Mouse (Mus musculus) gastrocnemius, adult 8-10 months (tissue): ENCODE results near the gene Ctdsp1. TPM values are rescaled to one million over a fixed set of nuclear protein-coding genes. Genes with fewer than 3 reads are reported as not detected.

Experiments
- DNase-seq, 2 experiments: peaks; one replicate each; pipeline ENCODE4 v3.0.0; 2022; ENCODE audit warnings: low spot score in 2 of 2
- total RNA-seq, 4 experiments: library from RNA; stranded (reverse); gene quantifications; 2 replicates each; pipeline ENCODE4 v1.2.4; 2022

The Ctdsp1 gene
- total RNA-seq, 4 experiments from 2014 or later = 105 to 110 (median 107) TPM

DNA sequence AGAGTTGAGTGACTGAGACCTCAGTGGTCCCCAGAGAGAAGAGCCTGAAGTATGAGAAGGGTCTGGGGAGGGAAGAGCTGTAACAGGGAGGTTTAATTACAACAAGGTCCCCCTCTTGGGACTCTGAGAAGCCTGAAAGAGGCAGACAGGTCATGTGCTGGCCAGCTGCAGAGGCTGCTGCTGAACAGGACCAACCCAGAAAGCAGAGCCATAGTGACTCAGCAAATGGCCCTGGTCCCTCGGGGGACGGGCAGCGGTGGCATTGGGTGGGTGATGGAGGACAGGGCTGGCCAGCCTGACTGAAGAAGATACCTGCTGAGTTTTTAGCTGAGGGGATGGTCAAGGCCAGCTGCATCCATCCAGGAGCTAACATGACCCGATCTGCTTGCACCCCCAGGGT lies 14.9 kb upstream of the Ctdsp1 start:
- DNase-seq = peak in 1 of 2 experiments; percentile 60

DNA sequence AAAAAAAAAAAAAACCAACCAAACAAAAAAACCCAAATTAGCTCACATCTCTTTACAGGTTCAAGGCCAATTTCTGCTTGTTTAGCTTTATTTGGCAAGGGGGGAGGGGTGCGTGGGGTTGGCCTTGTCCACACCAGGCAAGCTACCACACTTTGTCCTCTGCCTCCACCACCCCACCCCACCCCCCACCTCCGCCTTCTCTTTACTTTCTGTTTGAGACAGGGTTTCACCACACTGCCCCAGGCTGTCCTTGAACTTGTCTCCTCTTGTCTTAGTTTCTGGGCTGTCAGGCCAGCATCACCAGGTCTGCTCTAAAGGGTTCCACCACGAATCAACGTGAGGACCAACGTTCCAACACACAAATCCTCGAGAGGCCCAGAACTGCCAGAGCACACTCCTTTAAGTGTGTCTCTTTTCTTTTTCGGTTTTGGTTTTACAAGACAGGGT lies 12.2 kb upstream of the Ctdsp1 start:
- DNase-seq = no peak

DNA sequence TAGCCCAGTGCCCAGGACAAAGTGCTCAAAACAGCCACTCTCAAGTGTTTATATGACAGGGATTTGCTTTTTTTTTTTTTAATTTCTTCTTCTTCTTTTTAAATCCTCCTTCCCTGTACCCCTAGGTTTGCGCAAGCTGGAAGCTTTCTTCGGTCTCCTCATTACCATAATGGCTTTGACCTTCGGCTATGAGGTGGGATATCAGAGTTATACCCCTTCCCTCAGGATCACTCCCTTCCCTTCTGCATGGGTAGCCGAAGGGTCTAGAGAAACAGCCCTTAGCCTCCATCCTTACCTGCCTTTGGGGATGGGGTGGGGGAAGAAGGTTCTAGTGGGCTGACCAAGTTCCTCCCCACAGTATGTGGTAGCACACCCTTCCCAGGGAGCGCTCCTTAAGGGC lies 10.8 kb upstream of the Ctdsp1 start:
- no peak for DNase-seq

DNA sequence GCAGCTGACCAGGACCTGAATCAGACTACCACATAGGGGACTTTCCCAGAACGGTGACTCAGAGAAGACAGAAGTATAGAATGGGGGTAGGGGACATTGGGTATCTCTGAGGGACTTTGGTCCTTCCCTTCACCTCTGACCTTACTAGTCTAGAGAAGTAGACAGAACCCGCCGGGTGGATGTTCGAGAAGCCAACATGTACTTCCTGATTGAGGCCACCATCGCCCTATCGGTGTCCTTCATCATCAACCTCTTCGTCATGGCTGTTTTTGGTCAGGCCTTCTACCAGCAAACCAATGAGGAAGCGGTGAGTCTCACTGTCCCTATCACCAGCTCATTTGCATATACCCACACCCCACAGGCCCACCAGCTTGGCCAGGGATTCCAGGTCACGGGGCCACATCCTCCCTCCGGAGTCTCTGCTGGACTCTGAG lies 9.7 kb upstream of the Ctdsp1 start:
- no peak for DNase-seq

DNA sequence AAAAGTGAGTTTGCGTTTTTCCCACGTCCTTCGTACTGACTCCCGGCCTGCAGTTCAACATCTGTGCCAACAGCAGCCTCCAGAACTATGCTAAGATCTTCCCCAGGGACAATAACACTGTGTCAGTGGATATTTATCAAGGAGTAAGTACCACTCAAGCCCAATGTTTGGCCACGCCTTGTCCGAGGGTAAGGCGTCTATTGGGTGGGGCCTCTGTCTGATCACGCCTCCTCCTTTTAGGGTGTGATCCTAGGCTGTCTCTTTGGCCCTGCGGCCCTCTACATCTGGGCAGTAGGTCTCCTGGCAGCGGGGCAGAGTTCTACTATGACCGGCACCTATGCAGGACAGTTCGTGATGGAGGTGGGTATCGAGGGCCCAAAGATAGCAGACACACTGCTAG lies 7.9 kb upstream of the Ctdsp1 start:
- no peak for DNase-seq

DNA sequence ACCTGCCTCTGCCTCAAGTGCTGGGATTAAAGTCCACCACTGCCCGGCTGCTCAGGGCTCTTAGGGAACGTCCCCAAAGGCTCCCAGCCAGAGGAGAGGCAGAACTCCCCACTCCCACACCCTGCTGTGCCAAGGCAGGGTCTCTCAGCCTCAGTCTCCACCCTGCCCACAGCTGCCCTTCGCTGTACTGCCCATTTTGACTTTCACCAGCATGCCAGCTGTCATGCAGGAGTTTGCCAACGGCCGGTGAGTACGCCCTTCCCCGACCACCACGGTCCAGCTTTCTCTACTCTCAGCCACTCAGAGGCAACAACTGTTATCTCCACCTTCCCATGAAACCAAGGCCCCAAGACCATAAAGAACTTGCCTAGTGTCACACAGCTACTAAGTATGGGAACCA lies 6.8 kb upstream of the Ctdsp1 start:
- no peak for DNase-seq

DNA sequence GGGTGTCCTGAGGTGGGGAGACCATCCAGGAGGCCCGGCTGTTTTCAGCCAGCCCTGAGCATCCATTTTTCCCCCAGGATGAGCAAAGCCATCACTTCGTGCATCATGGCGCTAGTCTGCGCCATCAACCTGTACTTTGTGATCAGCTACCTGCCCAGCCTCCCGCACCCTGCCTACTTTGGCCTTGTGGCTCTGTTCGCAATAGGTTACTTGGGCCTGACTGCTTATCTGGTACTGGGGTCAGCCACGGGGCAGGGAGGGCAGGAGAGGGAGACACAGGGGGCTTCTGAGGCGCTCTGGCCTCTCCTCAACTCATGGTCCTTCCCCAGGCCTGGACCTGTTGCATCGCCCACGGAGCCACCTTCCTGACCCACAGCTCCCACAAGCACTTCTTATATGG lies 6.2 kb upstream of the Ctdsp1 start:
- DNase-seq = no peak

DNA sequence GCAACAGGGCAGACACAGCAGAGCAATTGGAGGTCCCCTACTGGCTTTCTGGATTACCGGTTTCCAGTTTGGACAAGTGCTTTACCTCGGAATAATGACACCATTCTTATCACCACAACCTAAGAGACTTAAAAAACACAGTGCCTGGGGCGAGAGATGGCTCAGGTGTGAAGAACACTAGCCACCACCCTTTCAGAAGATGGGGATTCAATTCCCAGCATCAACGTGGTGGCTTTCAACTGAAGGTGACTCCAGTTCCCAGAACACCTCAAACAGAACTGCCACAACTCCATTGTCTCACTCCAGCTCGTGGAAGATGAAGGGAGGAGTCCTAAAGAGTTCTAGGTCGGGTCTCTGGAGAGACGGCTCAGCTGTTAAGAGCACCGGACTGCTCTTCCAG lies 5.8 kb upstream of the Ctdsp1 start:
- no peak for DNase-seq

DNA sequence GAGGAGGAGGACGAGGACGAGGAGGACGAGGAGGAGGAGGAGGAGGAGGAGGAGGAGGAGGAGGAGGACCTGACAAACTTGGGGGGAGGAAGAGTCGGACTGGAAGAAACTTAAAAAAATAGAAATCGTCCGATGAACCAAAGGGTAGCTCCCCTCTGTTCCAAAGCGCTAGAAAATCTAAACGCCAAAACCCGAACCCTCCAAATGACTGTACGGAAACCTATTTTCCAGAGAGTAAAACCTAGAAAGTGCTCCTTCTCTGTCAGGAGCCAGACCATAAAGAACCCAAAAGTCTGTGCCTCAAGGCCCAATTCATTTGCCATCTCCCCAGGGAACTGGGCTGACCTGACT lies 5.0 kb upstream of the Ctdsp1 start:
- no peak for DNase-seq

DNA sequence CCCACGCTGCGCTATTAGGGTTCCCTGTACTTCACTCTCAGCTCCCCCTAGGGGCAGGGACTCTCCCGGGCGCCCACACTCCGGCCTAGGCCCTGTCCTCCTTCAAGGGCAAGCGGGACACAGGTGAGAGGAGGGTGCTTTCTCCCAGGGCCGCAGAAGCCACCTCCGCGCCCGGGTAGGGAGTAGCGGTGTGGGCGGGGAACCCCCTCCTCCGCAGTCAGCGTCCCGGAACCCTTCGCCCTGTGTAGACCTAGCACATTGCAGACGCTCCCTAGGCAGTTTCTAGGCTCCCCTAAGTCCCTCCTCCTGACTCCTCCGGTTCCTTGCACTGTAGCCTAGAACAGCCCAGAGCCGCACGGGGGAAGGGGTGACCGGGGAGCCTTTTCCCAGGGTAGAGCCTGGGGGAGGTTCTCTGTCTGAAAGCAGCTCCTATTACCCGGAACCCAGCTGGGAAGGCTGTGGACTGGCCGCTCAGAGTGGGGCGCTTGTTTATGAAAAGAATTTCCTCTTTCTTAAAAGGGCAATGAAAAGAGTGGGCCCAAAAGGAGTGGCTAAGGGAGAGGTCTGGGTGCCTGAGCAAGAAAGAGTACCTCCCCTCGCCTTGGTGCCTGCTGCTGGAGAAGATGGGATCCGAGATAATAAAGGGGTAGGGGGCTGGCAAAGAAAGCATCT lies 4.5 kb upstream of the Ctdsp1 start:
- DNase-seq = peak; percentile 91 to 93

DNA sequence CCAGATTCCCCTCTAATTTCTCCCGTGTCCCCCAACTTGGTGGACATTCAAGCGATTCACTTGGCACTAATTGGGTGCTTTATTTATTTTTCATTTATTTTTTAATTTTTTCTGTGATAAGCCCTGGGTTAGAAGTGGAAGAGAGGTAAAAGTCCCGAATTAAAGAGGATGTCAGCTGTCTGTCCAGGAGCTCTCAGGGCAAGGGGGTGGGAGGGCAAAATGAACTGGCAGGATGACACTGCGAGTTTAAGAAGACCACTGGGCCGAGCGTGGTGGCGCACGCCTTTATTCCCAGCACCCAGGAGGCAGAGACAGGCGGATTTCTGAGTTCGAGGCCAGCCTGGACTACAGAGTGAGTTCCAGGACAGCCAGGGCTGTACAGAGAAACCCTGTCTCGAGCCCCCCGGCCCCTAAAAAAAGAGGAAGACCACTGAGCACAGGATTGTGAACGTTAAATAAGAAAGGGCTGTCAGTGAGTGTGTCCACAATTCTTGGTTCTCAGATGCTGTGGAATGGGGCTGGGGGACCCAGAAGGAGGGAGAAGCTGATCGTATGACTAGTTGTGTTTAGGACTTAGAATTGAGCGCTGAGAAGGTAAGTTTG lies 3.8 kb upstream of the Ctdsp1 start:
- no peak for DNase-seq

DNA sequence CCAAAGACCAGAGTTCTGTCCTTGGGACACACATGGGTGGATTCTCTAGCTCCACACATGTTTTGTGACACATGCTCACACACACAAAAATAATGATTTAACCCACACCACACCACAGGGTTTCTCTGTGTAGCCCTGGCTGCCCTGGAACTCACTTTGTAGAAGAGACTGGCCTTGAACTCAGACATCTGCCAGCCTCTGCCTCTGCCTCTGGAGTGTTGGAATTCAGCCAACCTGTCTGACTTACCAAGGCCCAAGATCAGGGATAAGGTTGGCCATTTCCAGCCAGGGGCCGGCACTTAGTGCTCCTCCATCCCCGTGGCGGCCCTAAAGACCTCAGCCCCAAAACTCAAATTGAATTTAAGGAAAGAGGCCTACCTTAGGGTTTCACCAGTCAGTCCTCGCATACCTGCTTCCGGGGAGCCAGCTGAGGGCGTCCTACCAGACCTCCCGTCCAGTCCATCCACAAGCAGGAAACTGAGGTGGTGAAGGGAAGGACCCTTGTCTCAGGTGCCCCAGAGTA lies 2.9 kb upstream of the Ctdsp1 start:
- DNase-seq = no peak

DNA sequence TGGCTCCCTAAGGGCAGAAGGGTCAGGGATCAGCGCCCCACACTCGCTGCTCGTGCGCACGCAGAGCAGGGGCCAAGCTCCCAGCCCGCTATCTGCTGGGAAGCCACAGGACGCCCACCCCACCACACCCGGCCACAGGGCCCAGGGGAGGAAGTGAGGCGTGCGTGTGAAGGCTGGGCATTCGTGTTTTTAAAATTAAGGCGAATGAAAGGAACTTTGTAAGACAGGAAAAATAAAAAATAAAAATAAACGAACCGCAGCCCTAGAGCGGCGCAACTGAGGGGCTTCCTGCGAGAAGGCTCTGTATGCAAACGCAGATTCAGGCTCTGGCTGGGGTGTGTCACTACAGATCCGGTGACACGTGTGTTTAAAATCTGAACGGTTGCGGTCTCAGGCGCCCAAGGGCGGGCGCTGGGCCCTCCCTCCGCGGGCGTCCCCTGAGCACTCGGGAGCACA lies 1.4 kb upstream of the Ctdsp1 start:
- DNase-seq = no peak

DNA sequence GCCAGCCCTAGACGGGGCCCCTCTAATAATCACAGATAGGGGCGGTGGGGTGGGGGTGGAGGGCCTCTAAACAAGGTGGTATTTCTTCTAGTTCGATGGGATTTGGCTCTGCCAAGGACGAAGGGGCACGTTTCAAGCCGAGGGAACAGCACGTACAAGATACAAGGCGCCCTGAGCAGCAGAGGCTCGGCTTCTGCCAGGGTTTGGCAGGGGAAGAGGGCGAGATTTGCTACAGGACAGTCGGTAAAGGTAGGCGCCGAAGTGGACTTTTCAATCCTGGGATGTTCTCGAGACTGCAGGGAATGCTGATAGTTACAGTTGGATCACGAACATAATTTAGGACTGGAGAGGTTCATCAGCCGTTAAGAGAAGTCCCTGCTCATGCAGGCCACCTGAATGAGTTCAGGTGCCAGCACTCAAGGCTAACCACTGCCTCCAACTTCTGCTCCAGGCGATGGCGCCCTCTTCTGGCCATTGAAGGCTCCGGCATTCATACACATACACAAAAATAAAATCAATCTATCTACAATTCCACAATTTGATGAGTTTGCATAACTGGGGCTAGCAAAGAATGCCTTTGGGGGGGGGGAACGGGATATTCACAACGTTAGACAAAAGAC lies 912 bp upstream of the Ctdsp1 start:
- peak in 1 of 2 experiments; percentile 59 for DNase-seq

DNA sequence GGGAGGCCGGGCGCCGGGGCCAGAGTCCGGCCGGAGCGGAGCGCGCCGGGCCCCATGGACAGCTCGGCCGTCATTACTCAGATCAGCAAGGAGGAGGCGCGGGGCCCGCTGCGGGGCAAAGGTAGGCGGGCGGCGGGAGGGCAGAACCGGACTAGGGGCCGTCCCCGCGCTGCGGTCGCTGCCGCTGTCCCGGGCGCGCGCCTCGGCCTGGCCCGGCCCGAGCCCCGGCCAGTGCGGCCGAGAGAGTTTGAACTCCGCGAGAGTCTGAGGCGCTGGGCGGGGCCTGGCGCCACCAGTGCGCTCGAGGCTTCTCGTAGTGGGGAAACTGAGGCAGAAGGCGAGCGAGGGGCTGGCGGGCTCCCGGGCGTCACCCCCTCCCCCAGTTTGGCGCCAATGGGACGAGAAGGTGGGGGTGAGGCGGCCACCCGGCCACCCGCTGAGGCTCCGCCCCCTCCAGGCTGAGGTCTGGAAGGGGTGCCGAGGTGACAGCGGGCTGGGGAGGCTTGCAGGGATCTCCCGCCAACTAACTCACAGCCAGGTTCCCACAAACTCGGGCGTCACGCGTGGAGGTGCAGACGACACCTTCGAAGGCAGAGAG lies 634 bp downstream of the Ctdsp1 start:
- DNase-seq = peak; percentile 64 to 75

DNA sequence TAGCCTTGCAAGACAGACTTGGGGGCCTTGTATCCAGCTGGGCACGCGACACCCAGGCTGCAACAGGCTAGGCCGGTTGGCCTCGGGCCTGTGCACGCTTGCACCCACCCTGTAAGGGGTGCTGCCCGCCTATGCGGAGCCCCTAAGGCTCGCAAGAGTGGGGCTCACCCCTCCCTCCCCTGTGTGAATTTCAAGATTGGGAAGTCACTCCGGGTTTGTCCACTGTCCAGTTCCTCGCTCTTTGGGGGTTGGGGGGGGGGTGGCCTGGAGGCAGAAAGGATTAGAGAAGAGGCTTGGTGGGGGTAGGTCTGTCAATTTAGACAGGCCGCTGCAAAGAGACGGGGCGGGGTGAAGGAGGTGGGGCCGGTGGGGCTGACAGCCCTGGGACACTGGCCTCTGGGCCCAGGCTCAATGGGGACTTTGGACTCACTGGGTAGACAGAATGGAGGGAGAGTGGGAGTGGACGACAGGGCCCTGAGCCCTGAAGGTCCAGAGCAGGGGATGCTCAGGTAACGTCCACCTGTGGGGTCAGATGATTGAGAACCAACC lies 1.2 kb downstream of the Ctdsp1 start:
- no peak for DNase-seq

DNA sequence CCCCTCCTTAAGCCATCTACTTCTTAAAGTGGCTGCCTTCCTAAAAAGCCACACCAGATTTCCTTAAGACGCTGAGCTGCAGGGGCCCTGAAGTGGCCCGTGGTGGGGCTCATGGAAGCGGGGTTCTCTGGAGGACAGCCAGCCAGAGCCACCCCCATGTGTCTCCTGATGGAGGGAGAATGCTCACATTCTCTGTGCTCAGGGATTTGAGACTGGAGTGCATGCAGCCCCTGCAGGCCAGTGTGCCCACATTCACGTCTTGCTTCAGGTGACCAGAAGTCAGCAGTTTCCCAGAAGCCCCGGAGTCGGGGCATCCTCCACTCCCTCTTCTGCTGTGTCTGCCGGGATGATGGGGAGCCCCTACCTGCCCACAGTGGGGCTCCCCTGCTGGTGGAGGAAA lies 1.7 kb downstream of the Ctdsp1 start:
- no peak for DNase-seq

DNA sequence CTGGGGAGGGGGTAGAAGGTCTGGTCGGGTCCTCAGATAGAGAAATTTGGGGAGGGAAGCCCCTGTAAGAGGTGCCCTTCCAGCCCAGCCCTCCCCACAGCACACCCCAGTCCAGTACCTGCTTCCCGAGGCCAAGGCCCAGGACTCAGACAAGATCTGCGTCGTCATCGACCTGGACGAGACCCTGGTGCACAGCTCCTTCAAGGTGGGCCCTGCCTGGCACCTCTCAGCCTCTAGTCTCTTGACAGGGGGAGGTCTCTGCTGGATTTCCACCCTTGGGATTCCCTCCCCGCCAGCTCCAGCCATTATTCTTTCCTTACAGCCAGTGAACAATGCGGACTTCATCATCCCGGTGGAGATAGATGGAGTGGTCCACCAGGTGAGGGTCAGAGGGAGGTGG lies 2.4 kb downstream of the Ctdsp1 start:
- DNase-seq = no peak

DNA sequence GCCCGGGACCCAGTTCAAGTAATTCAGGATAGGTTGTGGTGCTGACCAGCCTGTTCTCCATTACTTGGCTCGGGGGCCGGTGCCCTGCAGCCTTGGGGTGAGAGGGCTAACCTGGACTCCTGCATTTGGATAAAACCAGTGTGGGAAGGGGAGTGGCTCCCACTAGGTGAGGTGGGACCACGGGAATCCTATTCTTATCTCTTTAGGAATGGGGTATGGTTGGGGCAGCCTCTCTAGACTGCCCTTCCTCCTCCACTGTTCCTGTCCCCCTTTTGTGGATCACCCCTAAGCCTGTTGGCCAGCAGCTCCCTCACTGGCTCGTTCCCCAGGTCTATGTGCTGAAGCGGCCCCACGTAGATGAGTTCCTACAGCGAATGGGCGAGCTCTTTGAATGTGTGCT lies 3.0 kb downstream of the Ctdsp1 start:
- no peak for DNase-seq

DNA sequence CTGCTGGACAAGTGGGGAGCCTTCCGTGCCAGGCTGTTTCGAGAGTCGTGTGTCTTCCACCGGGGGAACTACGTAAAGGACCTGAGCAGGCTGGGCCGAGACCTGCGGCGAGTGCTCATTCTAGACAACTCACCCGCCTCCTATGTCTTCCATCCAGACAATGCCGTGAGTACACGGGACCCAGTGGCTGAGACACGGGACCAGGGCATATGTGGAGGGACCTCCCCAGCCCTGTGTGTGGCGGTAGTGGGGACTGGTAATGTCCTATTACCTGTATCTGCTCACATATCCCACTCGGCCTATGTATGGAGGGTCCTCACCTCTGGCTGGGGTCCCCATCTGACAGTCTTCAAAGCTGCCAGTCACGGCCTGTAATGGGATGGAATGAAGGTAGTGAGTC lies 3.5 kb downstream of the Ctdsp1 start:
- no peak for DNase-seq

DNA sequence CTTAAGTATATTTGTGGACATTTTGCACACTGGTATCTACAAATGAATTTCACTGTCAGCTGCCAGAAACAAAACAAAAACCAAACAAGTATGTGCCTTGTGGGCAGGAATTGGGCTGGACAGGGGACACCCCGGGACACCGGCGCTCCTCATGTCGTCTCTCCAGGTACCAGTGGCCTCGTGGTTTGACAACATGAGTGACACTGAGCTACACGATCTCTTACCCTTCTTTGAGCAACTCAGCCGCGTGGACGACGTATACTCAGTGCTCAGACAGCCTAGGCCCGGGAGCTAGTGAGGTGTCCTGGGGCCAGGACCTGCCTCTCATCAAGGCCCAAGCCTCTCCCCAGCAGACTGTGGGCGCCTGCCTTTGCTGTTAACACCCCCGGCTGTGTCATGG lies 4.0 kb downstream of the Ctdsp1 start:
- DNase-seq = no peak
